Mouse (Mus musculus) spleen, postnatal 4 days (tissue): ENCODE data around the gene Gli1.
A peak's percentile ranks its signal among the peaks of the same experiment; 100 is the strongest.

ENCODE experiments used
- DNase-seq, 2 experiments: peaks; one replicate each; pipeline ENCODE4 v3.0.0; 2022; ENCODE audit warnings: low spot score in 2 of 2

Gene Gli1

DNA sequence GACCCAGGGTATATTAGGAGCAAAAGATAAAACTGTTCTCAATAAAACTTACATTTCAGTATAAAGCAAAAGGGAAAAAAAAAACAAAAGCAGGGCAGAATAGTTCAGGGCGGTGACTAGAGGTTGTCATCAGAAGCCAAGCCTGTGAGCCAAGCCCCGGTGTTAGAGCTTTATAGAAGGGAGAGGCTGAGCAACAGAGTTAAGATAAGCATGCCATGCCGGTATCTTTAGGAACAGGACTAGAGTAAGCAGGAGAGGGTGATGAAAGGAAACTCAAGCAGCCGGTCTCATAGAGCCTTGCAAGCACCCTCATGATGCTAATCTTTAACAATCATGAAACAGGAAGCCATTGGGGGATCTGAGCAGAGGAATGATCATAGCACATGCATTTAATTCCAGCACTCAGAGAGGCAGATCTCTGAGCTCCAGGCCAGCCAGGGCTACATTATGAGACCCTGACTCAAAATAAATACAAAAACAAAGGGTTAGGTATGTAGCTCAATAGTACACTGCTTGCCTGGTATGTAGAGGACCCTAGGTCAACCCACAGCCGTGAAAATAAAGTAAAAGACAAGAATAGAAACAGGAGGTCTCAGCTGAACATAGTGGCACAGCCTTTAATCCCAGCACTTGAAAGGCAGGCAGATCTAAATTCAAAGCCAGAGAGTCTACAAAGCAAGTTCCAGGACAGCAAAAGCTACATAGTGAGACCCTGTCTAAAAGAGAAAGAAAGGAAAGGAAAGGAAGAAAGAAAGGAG lies 49.7 kb downstream of the Gli1 start:
- DNase-seq = peak in 1 of 2 experiments; percentile 62

DNA sequence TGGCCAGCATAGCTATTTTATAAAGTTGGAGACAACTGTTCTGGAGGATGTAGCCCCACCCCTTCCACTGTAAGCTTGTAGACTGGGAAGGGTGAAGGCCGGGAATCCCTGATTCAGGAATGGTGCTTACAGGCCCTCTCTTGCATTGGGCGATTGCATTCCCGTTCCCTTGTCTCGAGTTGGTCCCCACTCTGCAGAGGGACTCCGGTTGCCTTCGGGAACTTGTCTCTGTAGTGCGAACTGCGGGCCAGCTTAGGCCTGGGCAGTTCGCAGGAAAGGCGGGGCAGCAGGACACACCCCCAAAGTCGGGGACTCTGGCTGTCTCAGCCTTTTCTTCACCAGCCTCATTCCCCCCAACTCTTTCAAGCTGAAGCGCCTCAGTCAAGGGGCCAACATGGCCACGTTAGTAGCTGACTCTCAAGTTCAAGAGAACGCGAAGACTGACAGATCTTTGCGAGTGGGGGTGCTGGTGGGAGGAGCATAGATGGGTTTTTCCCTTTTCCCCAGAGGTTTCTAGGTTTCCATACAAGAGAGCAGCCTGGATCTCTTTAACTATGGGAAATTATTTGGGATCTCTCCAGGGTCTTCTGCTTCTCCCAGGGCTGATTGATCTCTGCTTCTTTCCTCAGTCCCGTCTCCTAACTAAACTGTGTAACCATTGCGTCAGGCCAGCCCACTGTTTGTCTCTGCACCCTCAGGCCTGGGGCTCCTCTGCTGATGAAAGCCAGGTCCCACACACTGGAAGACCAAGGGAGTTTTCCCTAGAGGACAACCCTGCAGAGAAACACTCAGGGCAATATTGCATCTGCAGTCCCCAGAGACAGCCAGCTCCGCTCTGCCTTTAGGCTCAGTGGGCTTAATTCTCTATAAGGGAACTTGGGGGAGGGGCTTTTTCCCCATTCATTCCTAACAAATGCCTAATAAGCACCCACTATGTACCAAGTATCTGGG lies 50.6 kb downstream of the Gli1 start:
- peak; percentile 67 to 85 for DNase-seq

DNA sequence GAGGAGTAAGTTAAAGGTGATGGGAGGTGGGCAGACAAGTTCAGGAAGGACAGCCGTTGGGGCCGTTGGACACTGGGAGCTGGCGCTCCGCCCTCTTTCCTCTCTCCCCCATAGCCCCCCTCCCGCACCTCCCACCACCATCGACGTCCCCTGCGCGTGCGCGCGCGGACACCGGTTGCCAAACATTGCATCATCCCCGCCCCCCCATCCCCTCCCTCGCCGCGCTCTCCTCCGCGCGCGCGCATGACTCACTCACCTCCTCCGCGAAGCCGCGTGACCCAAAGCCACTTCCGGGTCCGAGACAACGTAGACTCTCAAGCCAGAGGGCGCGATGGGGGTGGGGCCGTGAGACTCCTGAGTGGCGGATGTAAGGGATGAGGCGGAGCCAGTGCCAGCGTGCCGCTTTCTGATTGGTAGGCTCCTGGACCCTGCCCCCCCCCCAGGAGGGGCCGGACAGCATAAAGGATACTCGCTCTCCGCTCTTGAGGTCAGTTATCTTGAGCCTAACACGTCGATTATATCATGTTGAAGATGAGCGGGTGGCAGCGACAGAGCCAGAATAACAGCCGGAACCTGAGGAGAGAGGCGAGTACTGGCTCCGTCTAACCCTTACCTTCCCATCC lies 51.4 kb downstream of the Gli1 start:
- peak; percentile 99 for DNase-seq

DNA sequence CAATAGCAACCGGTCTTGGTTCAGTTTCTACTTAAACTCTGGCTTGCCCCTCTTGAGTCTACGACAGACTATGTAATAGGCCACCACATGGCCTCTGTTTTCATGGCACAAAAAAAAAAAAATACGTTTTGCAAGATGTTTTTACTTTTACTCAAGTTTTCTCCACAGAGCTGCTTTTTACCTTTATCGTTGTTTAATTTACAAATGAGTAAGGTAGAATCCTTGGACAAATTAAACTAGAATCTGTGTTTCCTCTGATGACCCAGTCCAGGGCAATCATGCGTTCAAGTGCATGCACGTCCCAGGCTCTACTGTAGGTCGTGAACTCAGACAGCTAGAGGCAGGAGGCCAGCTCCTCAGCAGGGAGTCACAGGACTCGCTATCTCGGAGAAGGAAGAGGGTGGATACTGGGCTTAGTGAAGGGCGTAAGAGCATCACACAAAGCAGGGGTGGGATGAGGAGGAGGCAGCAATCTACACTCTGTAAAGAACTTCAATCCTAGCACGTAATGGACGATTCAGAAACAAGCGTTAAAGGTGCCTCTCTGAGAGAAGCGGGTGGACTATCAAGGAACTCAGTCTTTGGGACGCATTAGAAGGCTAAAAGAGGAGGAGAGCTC lies 52.1 kb downstream of the Gli1 start:
- peak; percentile 63 to 78 for DNase-seq

GRCm38 (mm10) chr10:127288800-127289572 lies 52.8 kb downstream of the Gli1 start, which contains the start of gene Mbd6:
TSS of gene Mbd6 (minus strand) at chr10:127289018.
- DNase-seq = peak; percentile 93 to 97

GRCm38 (mm10) chr10:127288328-127288799 lies 53.4 kb downstream of the Gli1 start:
- no peak for DNase-seq

- peak in 1 of 2 experiments; percentile 63 for DNase-seq
Observed at GRCm38 (mm10) chr10:127287936-127288293, 53.9 kb downstream of the Gli1 start.

DNA sequence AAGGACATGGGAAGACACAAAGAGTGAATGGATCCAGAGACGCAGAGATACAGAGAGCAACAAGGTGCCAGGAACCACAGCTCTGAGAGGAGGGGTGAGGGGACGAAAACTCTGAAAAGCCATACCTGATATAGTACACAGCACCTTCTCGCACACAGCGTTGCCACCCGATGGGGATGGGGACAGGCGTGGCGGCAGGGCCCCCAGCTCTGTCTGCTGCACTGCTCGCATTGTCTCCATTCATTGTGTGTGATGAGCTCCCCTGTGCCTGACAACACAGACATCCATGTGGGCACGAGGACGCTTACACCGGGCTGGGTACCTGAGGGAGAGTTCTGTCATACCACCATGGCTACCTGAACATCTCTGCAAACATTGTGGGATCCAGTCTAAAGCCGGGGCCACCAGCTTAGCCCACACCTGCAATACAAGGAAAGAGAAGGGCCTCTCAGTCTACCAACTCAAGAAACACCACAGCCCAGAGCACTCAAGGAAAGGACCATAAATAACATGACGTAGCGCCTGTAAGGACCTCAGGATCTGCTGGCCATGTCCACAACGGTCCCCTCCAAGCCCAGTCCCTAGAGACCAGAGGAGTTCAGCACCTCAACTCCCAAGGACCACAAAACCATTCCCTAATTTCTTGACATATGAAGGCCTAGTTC lies 54.4 kb downstream of the Gli1 start:
- peak in 1 of 2 experiments; percentile 69 for DNase-seq

GRCm38 (mm10) chr10:127286730-127287129 lies 55.0 kb downstream of the Gli1 start:
- no peak for DNase-seq

GRCm38 (mm10) chr10:127286194-127286593 lies 55.6 kb downstream of the Gli1 start:
- DNase-seq = peak in 1 of 2 experiments; percentile 64

GRCm38 (mm10) chr10:127285644-127286043 lies 56.1 kb downstream of the Gli1 start:
- DNase-seq = no peak

- no peak for DNase-seq
Observed at GRCm38 (mm10) chr10:127284724-127285500, 56.9 kb downstream of the Gli1 start.

DNA sequence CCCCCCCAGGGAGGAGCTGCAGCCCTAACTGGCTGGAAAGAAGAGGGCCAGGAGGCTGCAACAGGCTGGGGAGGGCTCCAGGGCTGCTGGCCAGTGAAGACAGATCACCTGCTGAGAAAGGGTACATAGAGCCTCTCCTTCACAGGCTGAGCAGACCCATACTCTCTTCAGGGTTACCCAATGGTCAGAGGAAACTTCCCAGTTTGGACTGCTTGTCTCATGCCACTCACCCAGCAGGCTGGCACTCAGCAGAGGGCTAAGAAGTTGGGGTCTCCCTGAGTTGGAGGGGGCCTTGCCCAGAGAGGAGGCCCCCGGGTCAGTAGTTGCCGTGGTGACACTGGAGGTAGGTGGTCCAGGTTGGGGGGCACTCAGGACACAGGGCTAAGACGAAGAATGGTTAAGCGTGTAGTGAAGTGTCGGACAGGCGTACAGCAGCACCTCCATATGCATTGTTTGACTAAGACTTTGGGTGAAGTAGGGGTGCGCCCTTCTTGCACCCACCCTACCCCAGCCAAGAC lies 57.6 kb downstream of the Gli1 start:
- DNase-seq = no peak

DNA sequence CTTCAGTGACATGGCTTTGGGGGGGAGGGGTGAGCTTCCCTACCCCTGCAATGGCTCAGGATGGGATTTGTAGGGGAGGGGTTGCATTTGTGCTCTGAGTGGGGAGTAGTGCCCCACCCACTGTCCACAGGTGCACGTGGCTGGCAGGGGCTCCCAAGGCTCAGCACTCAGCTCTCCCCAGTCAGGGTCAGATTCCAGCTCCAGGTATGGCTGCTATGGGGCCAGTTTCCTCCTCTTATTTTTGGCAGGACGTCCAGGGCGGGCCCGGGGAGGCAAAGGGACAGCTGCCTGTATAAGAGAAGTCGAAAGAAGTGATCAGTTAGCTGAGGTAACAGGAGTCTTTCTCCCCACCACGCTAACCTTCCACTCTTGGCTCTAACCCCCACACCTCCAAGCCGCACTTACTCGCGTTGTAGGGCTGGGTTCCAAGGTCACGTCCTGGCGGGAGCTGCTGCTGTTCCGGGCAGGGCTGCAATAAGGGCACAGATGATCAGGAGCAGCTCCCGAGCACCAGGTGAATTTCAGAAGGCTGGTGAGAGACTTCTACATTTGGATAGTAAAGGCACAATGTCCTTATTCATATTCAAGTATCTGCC lies 59.1 kb downstream of the Gli1 start:
- no peak for DNase-seq

- no peak for DNase-seq
Observed at GRCm38 (mm10) chr10:127281316-127281715, 60.5 kb downstream of the Gli1 start.
